Mouse (Mus musculus): ENCODE results near the gene Gxylt2. TPM values are rescaled to one million over a fixed set of nuclear protein-coding genes. Genes with fewer than 3 reads are reported as not detected.

Gxylt2 gene
- polyA plus RNA-seq, 1 experiment from 2014 or later = 1.1 TPM

GRCm38 (mm10) chr6:100781644-100782043, 77.1 kb downstream of the Gxylt2 start:
- no peaks in the 10 kb centered on the region for H3K27me3 ChIP-seq (replicated peaks; ENCODE audit: control insufficient read depth, insufficient read depth, low read length)
- H3K4me1 ChIP-seq (ENCODE audit: control insufficient read depth, insufficient read depth, low read depth, low read length) = no peaks in the 10 kb centered on the region
- no peak overlapping the region for H3K4me2 ChIP-seq (ENCODE audit: low read length)
- H3K4me3 ChIP-seq (ENCODE audit: low read length) = no peak overlapping the region
- 88% methylated on average over 6 of the region's 6 CpGs for WGBS
- H3K36me3 ChIP-seq (ENCODE audit: control insufficient read depth, insufficient read depth, low read length) = no peaks in the 10 kb centered on the region
- no peak overlapping the region for H3K9ac ChIP-seq (ENCODE audit: low read depth, low read length)
- H3K9me3 ChIP-seq (ENCODE audit: control insufficient read depth, low read length) = peaks cover 3% of the 10 kb centered on the region; the same call in 1 of the 2 replicates
- no peak overlapping the region for H3K27ac ChIP-seq (ENCODE audit: low read depth, low read length)
- no peak for ATAC-seq

- Histone ChIP-seq H3K27me3 (replicated peaks; ENCODE audit: control insufficient read depth, insufficient read depth, low read length) (no peaks in the 10 kb centered on the region), H3K9ac (ENCODE audit: low read depth, low read length) (no peak overlapping the region), H3K9me3 (ENCODE audit: control insufficient read depth, low read length) (peaks cover 3% of the 10 kb centered on the region; the same call in 1 of the 2 replicates), H3K4me1 (ENCODE audit: control insufficient read depth, insufficient read depth, low read depth, low read length) (no peaks in the 10 kb centered on the region), H3K4me2 (ENCODE audit: low read length) (no peak overlapping the region), H3K27ac (ENCODE audit: low read depth, low read length) (no peak overlapping the region), H3K36me3 (ENCODE audit: control insufficient read depth, insufficient read depth, low read length) (no peaks in the 10 kb centered on the region), H3K4me3 (ENCODE audit: low read length) (no peak overlapping the region)
- 80% methylated on average over 1 of the region's 1 CpGs for WGBS
- ATAC-seq = no peak
Measured at GRCm38 (mm10) chr6:100787726-100788125, 83.2 kb downstream of the Gxylt2 start.

- H3K9ac ChIP-seq (ENCODE audit: low read depth, low read length) = no peak overlapping the region
- H3K4me1 ChIP-seq (ENCODE audit: control insufficient read depth, insufficient read depth, low read depth, low read length) = no peaks in the 10 kb centered on the region
- no peaks in the 10 kb centered on the region for H3K36me3 ChIP-seq (ENCODE audit: control insufficient read depth, insufficient read depth, low read length)
- H3K4me2 ChIP-seq (ENCODE audit: low read length) = no peak overlapping the region
- no peaks in the 10 kb centered on the region for H3K27me3 ChIP-seq (replicated peaks; ENCODE audit: control insufficient read depth, insufficient read depth, low read length)
- H3K9me3 ChIP-seq (ENCODE audit: control insufficient read depth, low read length) = peaks cover 3% of the 10 kb centered on the region; the same call in 1 of the 2 replicates
- no peak for ATAC-seq
- H3K27ac ChIP-seq (ENCODE audit: low read depth, low read length) = no peak overlapping the region
- no peak overlapping the region for H3K4me3 ChIP-seq (ENCODE audit: low read length)
- 82% methylated on average over 1 of the region's 1 CpGs for WGBS
Measured at GRCm38 (mm10) chr6:100789161-100789560, 84.6 kb downstream of the Gxylt2 start.

- H3K36me3 ChIP-seq (ENCODE audit: control insufficient read depth, insufficient read depth, low read length) = no peaks in the 10 kb centered on the region
- no peak for ATAC-seq
- 85% methylated on average over 3 of the region's 3 CpGs for WGBS
Measured at GRCm38 (mm10) chr6:100792055-100792659, 87.6 kb downstream of the Gxylt2 start.

GRCm38 (mm10) chr6:100792973-100793769, 88.6 kb downstream of the Gxylt2 start:
- H3K4me1 ChIP-seq (ENCODE audit: control insufficient read depth, insufficient read depth, low read depth, low read length) = no peaks in the 10 kb centered on the region
- no peak overlapping the region for H3K9ac ChIP-seq (ENCODE audit: low read depth, low read length)
- H3K9me3 ChIP-seq (ENCODE audit: control insufficient read depth, low read length) = no peaks in the 10 kb centered on the region
- no peak overlapping the region for H3K27ac ChIP-seq (ENCODE audit: low read depth, low read length)
- no peak overlapping the region for H3K4me3 ChIP-seq (ENCODE audit: low read length)
- H3K36me3 ChIP-seq (ENCODE audit: control insufficient read depth, insufficient read depth, low read length) = no peaks in the 10 kb centered on the region
- H3K27me3 ChIP-seq (replicated peaks; ENCODE audit: control insufficient read depth, insufficient read depth, low read length) = no peaks in the 10 kb centered on the region
- WGBS = 68% methylated on average over 14 of the region's 14 CpGs
- no peak for ATAC-seq
- no peak overlapping the region for H3K4me2 ChIP-seq (ENCODE audit: low read length)

More at GRCm38 (mm10) chr6:100792055-100792659, 87.6 kb downstream of the Gxylt2 start:
- H3K4me2 ChIP-seq (ENCODE audit: low read length) = no peak overlapping the region
- H3K27ac ChIP-seq (ENCODE audit: low read depth, low read length) = no peak overlapping the region
- no peaks in the 10 kb centered on the region for H3K9me3 ChIP-seq (ENCODE audit: control insufficient read depth, low read length)
- no peaks in the 10 kb centered on the region for H3K27me3 ChIP-seq (replicated peaks; ENCODE audit: control insufficient read depth, insufficient read depth, low read length)
- no peak overlapping the region for H3K4me3 ChIP-seq (ENCODE audit: low read length)
- H3K9ac ChIP-seq (ENCODE audit: low read depth, low read length) = no peak overlapping the region
- H3K4me1 ChIP-seq (ENCODE audit: control insufficient read depth, insufficient read depth, low read depth, low read length) = no peaks in the 10 kb centered on the region

- no peak for ATAC-seq
- Histone ChIP-seq H3K4me1 (ENCODE audit: control insufficient read depth, insufficient read depth, low read depth, low read length) (no peaks in the 10 kb centered on the region), H3K36me3 (ENCODE audit: control insufficient read depth, insufficient read depth, low read length) (no peaks in the 10 kb centered on the region), H3K4me3 (ENCODE audit: low read length) (no peak overlapping the region), H3K4me2 (ENCODE audit: low read length) (no peak overlapping the region), H3K27me3 (replicated peaks; ENCODE audit: control insufficient read depth, insufficient read depth, low read length) (no peaks in the 10 kb centered on the region), H3K27ac (ENCODE audit: low read depth, low read length) (no peak overlapping the region), H3K9ac (ENCODE audit: low read depth, low read length) (no peak overlapping the region), H3K9me3 (ENCODE audit: control insufficient read depth, low read length) (no peaks in the 10 kb centered on the region)
- WGBS = 58% methylated on average over 6 of the region's 6 CpGs
Measured at GRCm38 (mm10) chr6:100795797-100796196, 91.3 kb downstream of the Gxylt2 start.

- H3K27ac ChIP-seq (ENCODE audit: low read depth, low read length) = no peak overlapping the region
- no peak for ATAC-seq
- no peak overlapping the region for H3K9ac ChIP-seq (ENCODE audit: low read depth, low read length)
- H3K27me3 ChIP-seq (replicated peaks; ENCODE audit: control insufficient read depth, insufficient read depth, low read length) = no peaks in the 10 kb centered on the region
- no peaks in the 10 kb centered on the region for H3K36me3 ChIP-seq (ENCODE audit: control insufficient read depth, insufficient read depth, low read length)
- no peak overlapping the region for H3K4me2 ChIP-seq (ENCODE audit: low read length)
- no peaks in the 10 kb centered on the region for H3K9me3 ChIP-seq (ENCODE audit: control insufficient read depth, low read length)
- 85% methylated on average over 6 of the region's 6 CpGs for WGBS
- no peak overlapping the region for H3K4me3 ChIP-seq (ENCODE audit: low read length)
- H3K4me1 ChIP-seq (ENCODE audit: control insufficient read depth, insufficient read depth, low read depth, low read length) = no peaks in the 10 kb centered on the region
Measured at GRCm38 (mm10) chr6:100799290-100799689, 94.8 kb downstream of the Gxylt2 start.

- Histone ChIP-seq H3K4me3 (ENCODE audit: low read length) (no peak overlapping the region), H3K27ac (ENCODE audit: low read depth, low read length) (no peak overlapping the region), H3K9ac (ENCODE audit: low read depth, low read length) (no peak overlapping the region), H3K4me2 (ENCODE audit: low read length) (no peak overlapping the region), H3K36me3 (ENCODE audit: control insufficient read depth, insufficient read depth, low read length) (no peaks in the 10 kb centered on the region), H3K27me3 (replicated peaks; ENCODE audit: control insufficient read depth, insufficient read depth, low read length) (no peaks in the 10 kb centered on the region), H3K9me3 (ENCODE audit: control insufficient read depth, low read length) (no peaks in the 10 kb centered on the region), H3K4me1 (ENCODE audit: control insufficient read depth, insufficient read depth, low read depth, low read length) (no peaks in the 10 kb centered on the region)
- 87% methylated on average over 4 of the region's 4 CpGs for WGBS
- no peak for ATAC-seq
Measured at GRCm38 (mm10) chr6:100799766-100800165, 95.2 kb downstream of the Gxylt2 start.

- Histone ChIP-seq H3K36me3 (ENCODE audit: control insufficient read depth, insufficient read depth, low read length) (no peaks in the 10 kb centered on the region), H3K27me3 (replicated peaks; ENCODE audit: control insufficient read depth, insufficient read depth, low read length) (no peaks in the 10 kb centered on the region), H3K4me3 (ENCODE audit: low read length) (no peak overlapping the region), H3K27ac (ENCODE audit: low read depth, low read length) (no peak overlapping the region), H3K4me2 (ENCODE audit: low read length) (no peak overlapping the region; the same call in 1 of the 2 replicates), H3K9ac (ENCODE audit: low read depth, low read length) (no peak overlapping the region), H3K9me3 (ENCODE audit: control insufficient read depth, low read length) (no peaks in the 10 kb centered on the region), H3K4me1 (ENCODE audit: control insufficient read depth, insufficient read depth, low read depth, low read length) (no peaks in the 10 kb centered on the region)
- ATAC-seq = no peak
- 48% methylated on average over 10 of the region's 10 CpGs for WGBS
Measured at GRCm38 (mm10) chr6:100800497-100800955, 96.0 kb downstream of the Gxylt2 start.
